Mouse (Mus musculus) hindbrain, embryonic 11.5 days (tissue): ENCODE measurements around the gene Syn3. TPM values are rescaled to one million over a fixed set of nuclear protein-coding genes. Genes with fewer than 3 reads are reported as not detected.

Source experiments
- ATAC-seq: fragments of 200-750 bp; cut with Nextera tagmentation; 2 replicates; pipeline ENCODE4 v1.8.0; 2017; ENCODE audit warnings: mild to moderate bottlenecking, moderate TSS enrichment, moderate library complexity; ENCODE audit not compliant: low FRiP score
- DNase-seq: peaks from one replicate; pipeline ENCODE4 v3.0.0-alpha.2; 2015; ENCODE audit warnings: low spot score
- H3K27ac ChIP-seq: fragments of 300-500 bp; sonication (generic); 2 replicates; pipeline ENCODE4 v1.5.1; 2014; ENCODE audit warnings: mild to moderate bottlenecking, low read depth, low read length
- H3K27me3 ChIP-seq: fragments of 300-500 bp; sonication (generic); 2 replicates; pipeline ENCODE4 v1.6.1; 2014; ENCODE audit warnings: mild to moderate bottlenecking, low read length, moderate library complexity, mixed read lengths; ENCODE audit not compliant: control insufficient read depth, insufficient read depth
- H3K36me3 ChIP-seq: fragments of 300-500 bp; sonication (generic); 2 replicates; pipeline ENCODE4 v1.6.1; 2014; ENCODE audit warnings: mild to moderate bottlenecking, low read length, moderate library complexity, mixed read lengths; ENCODE audit not compliant: control insufficient read depth, insufficient read depth
- H3K4me1 ChIP-seq: fragments of 300-500 bp; sonication (generic); replicated peaks from 2 replicates; pipeline ENCODE4 v1.6.1; 2014; ENCODE audit warnings: low read length, mixed read lengths; ENCODE audit not compliant: control insufficient read depth, insufficient read depth
- H3K4me2 ChIP-seq: fragments of 300-500 bp; sonication (generic); replicated peaks from 2 replicates; pipeline ENCODE4 v1.6.1; 2014; ENCODE audit warnings: mild to moderate bottlenecking, low read depth, low read length
- H3K4me3 ChIP-seq: fragments of 300-500 bp; sonication (generic); 2 replicates; pipeline ENCODE4 v1.5.1; 2014; ENCODE audit warnings: low read depth, low read length
- H3K9ac ChIP-seq: fragments of 300-500 bp; sonication (generic); 2 replicates; pipeline ENCODE4 v1.6.1; 2014; ENCODE audit warnings: low read depth, low read length
- H3K9me3 ChIP-seq: fragments of 300-500 bp; sonication (generic); 2 replicates; pipeline ENCODE4 v1.6.1; 2016; ENCODE audit warnings: low read length; ENCODE audit not compliant: control insufficient read depth
- WGBS: fragments of 180-500 bp; shearing (Covaris S2); extraction: QIAGEN DNeasy Blood & Tissue Kit; methylation state at CpG from one replicate; pipeline ENCODE4 v1.1.7; 2014; 5-methylcytosine and 5-hydroxymethylcytosine counted together
- polyA plus RNA-seq: library from polyadenylated mRNA; unstranded; fragments of >200 nt; fragmentation: Nextera tagmentation; extraction: Ambion mirVana; gene quantifications from 2 replicates; pipeline ENCODE4 v1.2.1, GENCODE M21; 2014

Syn3 gene
- polyA plus RNA-seq, 1 experiment from 2014 or later: 5.9 TPM

- Histone ChIP-seq H3K4me1 (no peaks in the 10 kb centered on the region; the same call in 1 of the 2 replicates), H3K27ac (no peak overlapping the region), H3K9ac (no peak overlapping the region), H3K27me3 (no peaks in the 10 kb centered on the region), H3K9me3 (no peaks in the 10 kb centered on the region), H3K4me2 (no peak overlapping the region), H3K4me3 (no peak overlapping the region), H3K36me3 (no peaks in the 10 kb centered on the region)
- 93% methylated on average over 3 of the region's 3 CpGs for WGBS
- DNase-seq (no peak), ATAC-seq (no peak)
Measured at GRCm38 (mm10) chr10:86312976-86313375, 185.7 kb downstream of the Syn3 start.

- DNase-seq (no peak), ATAC-seq (no peak)
- no peaks in the 10 kb centered on the region for H3K9me3 ChIP-seq
- WGBS: 93% methylated on average over 6 of the region's 6 CpGs
- H3K4me1 ChIP-seq: no peaks in the 10 kb centered on the region; the same call in 1 of the 2 replicates
- H3K4me2 ChIP-seq: no peak overlapping the region
- no peak overlapping the region for H3K27ac ChIP-seq
- no peak overlapping the region for H3K4me3 ChIP-seq
- no peaks in the 10 kb centered on the region for H3K27me3 ChIP-seq
- H3K36me3 ChIP-seq: no peaks in the 10 kb centered on the region
- no peak overlapping the region for H3K9ac ChIP-seq
Measured at GRCm38 (mm10) chr10:86310527-86310926, 188.2 kb downstream of the Syn3 start.

DNA sequence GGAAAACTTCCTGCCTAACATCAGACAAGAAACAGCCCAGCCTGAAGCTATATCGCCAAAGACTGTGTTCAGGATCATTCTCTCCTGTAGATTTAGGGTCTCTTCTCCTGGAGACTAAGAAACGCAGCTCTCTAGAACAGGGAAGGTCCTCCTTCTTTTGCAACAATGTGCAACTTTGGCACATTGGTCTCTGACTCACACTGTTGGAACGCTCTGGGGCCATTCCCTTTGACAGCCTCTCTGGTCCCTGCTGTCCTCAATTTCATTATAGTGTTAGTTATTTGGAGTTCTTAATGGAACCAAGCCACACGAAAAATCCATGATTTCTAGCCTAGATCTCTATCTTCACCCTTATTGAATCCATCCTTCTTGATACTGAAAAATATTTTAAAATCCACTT lies 191.5 kb downstream of the Syn3 start:
- no peak for DNase-seq
- Histone ChIP-seq H3K9me3 (no peaks in the 10 kb centered on the region), H3K27ac (no peak overlapping the region), H3K4me1 (no peaks in the 10 kb centered on the region), H3K27me3 (no peaks in the 10 kb centered on the region), H3K9ac (no peak overlapping the region), H3K36me3 (no peaks in the 10 kb centered on the region), H3K4me3 (no peak overlapping the region), H3K4me2 (no peak overlapping the region)
- WGBS: 94% methylated on average over 4 of the region's 4 CpGs
- no peak for ATAC-seq

- no peak overlapping the region for H3K4me3 ChIP-seq
- ATAC-seq (no peak), DNase-seq (no peak)
- no peak overlapping the region for H3K27ac ChIP-seq
- no peaks in the 10 kb centered on the region for H3K36me3 ChIP-seq
- peaks cover 6% of the 10 kb centered on the region for H3K27me3 ChIP-seq
- H3K4me2 ChIP-seq: no peak overlapping the region
- WGBS: 10% methylated on average over 2 of the region's 2 CpGs
- H3K4me1 ChIP-seq: 0 out of 2 replicates have a peak, but pooled peaks cover 2% of the 10 kb centered on the region
- no peak overlapping the region for H3K9ac ChIP-seq
- H3K9me3 ChIP-seq: no peaks in the 10 kb centered on the region
Measured at GRCm38 (mm10) chr10:86304583-86304982, 194.1 kb downstream of the Syn3 start.

- Histone ChIP-seq H3K4me2 (no peak overlapping the region), H3K4me1 (0 out of 2 replicates have a peak, but pooled peaks cover 2% of the 10 kb centered on the region), H3K9me3 (no peaks in the 10 kb centered on the region), H3K4me3 (no peak overlapping the region), H3K27ac (no peak overlapping the region), H3K27me3 (peaks cover 6% of the 10 kb centered on the region), H3K36me3 (no peaks in the 10 kb centered on the region), H3K9ac (no peak overlapping the region)
- 49% methylated on average over 2 of the region's 2 CpGs for WGBS
- ATAC-seq (no peak), DNase-seq (no peak)
Measured at GRCm38 (mm10) chr10:86303495-86303876, 195.2 kb downstream of the Syn3 start.

- DNase-seq: peak; percentile 67
- H3K4me2 ChIP-seq: peak overlapping the region; percentile 97
- H3K4me3 ChIP-seq: no peak overlapping the region
- H3K9ac ChIP-seq: no peak overlapping the region
- H3K27ac ChIP-seq: no peak overlapping the region
- WGBS: 20% methylated on average over 8 of the region's 8 CpGs
- H3K4me1 ChIP-seq: 0 out of 2 replicates have a peak, but pooled peaks cover 2% of the 10 kb centered on the region
- no peaks in the 10 kb centered on the region for H3K36me3 ChIP-seq
- H3K27me3 ChIP-seq: peaks cover 6% of the 10 kb centered on the region
- no peak for ATAC-seq
- no peaks in the 10 kb centered on the region for H3K9me3 ChIP-seq
Measured at GRCm38 (mm10) chr10:86302761-86303494, 195.8 kb downstream of the Syn3 start.

- H3K9me3 ChIP-seq: no peaks in the 10 kb centered on the region
- DNase-seq (no peak), ATAC-seq (no peak)
- no peaks in the 10 kb centered on the region for H3K36me3 ChIP-seq
- H3K27ac ChIP-seq: no peak overlapping the region
- H3K4me3 ChIP-seq: peak overlapping the region; percentile 59; the same call in 1 of the 2 replicates
- H3K27me3 ChIP-seq: peaks cover 6% of the 10 kb centered on the region
- peak overlapping the region; percentile 97 for H3K4me2 ChIP-seq
- 0 out of 2 replicates have a peak, but pooled peaks cover 2% of the 10 kb centered on the region for H3K4me1 ChIP-seq
- no peak overlapping the region for H3K9ac ChIP-seq
- 73% methylated on average over 4 of the region's 4 CpGs for WGBS
Measured at GRCm38 (mm10) chr10:86302318-86302648, 196.4 kb downstream of the Syn3 start.

- H3K4me1 ChIP-seq: 0 out of 2 replicates have a peak, but pooled peaks cover 2% of the 10 kb centered on the region
- H3K4me2 ChIP-seq: peak overlapping the region; percentile 97
- WGBS: 19% methylated on average over 4 of the region's 4 CpGs
- ATAC-seq: no peak
- peak overlapping the region; percentile 59 for H3K4me3 ChIP-seq
- H3K9ac ChIP-seq: peak overlapping the region; percentile 32
- H3K27ac ChIP-seq: no peak overlapping the region
- peaks cover 6% of the 10 kb centered on the region for H3K27me3 ChIP-seq
- no peaks in the 10 kb centered on the region for H3K36me3 ChIP-seq
- no peaks in the 10 kb centered on the region for H3K9me3 ChIP-seq
- DNase-seq: no peak
Measured at GRCm38 (mm10) chr10:86301593-86302317, 196.9 kb downstream of the Syn3 start.
